Mouse (Mus musculus) retina, postnatal 7 days (tissue): Measurements from ENCODE around the gene Slc16a6.

Experiments used
- DNase-seq: peaks from one replicate; pipeline ENCODE4 v3.0.0-alpha.2; 2012; ENCODE audit warnings: low read depth, low spot score

Gene Slc16a6

GRCm38 (mm10) chr11:109487111-109487510, 13.7 kb upstream of the Slc16a6 start:
- no peak for DNase-seq

GRCm38 (mm10) chr11:109485398-109486045, 12.1 kb upstream of the Slc16a6 start:
- no peak for DNase-seq

GRCm38 (mm10) chr11:109480440-109480839, 7.0 kb upstream of the Slc16a6 start:
- no peak for DNase-seq

- no peak for DNase-seq
Measured at GRCm38 (mm10) chr11:109479575-109480285, 6.3 kb upstream of the Slc16a6 start.

- DNase-seq, result no peak
Measured at GRCm38 (mm10) chr11:109477606-109478380, 4.4 kb upstream of the Slc16a6 start.

GRCm38 (mm10) chr11:109476653-109477052, 3.3 kb upstream of the Slc16a6 start:
- DNase-seq, result no peak

GRCm38 (mm10) chr11:109476241-109476640, 2.8 kb upstream of the Slc16a6 start:
- DNase-seq, result no peak

- DNase-seq, result no peak
Measured at GRCm38 (mm10) chr11:109475717-109476116, 2.3 kb upstream of the Slc16a6 start.

GRCm38 (mm10) chr11:109474836-109475235, 1.4 kb upstream of the Slc16a6 start:
- no peak for DNase-seq

- DNase-seq, result no peak
Measured at GRCm38 (mm10) chr11:109474086-109474742, 816 bp upstream of the Slc16a6 start.

GRCm38 (mm10) chr11:109472821-109473170, 602 bp downstream of the Slc16a6 start:
- no peak for DNase-seq

- DNase-seq, result no peak
Measured at GRCm38 (mm10) chr11:109472171-109472691, 1.2 kb downstream of the Slc16a6 start.

GRCm38 (mm10) chr11:109470921-109471861, 2.2 kb downstream of the Slc16a6 start:
- no peak for DNase-seq

GRCm38 (mm10) chr11:109470170-109470569, 3.2 kb downstream of the Slc16a6 start:
- no peak for DNase-seq

GRCm38 (mm10) chr11:109468133-109468532, 5.3 kb downstream of the Slc16a6 start:
- DNase-seq, result no peak

- DNase-seq, result no peak
Measured at GRCm38 (mm10) chr11:109466987-109467386, 6.4 kb downstream of the Slc16a6 start.

GRCm38 (mm10) chr11:109465068-109465467, 8.3 kb downstream of the Slc16a6 start:
- no peak for DNase-seq

GRCm38 (mm10) chr11:109460586-109460985, 12.8 kb downstream of the Slc16a6 start:
- DNase-seq, result no peak

- DNase-seq, result no peak
Measured at GRCm38 (mm10) chr11:109458165-109458564, 15.2 kb downstream of the Slc16a6 start.

- DNase-seq, result no peak
Measured at GRCm38 (mm10) chr11:109456261-109456660, 17.1 kb downstream of the Slc16a6 start.

- no peak for DNase-seq
Measured at GRCm38 (mm10) chr11:109451169-109451568, 22.2 kb downstream of the Slc16a6 start.
